21 mouse cellular contexts compared by ENCODE assay signal in the genomic region with DNA sequence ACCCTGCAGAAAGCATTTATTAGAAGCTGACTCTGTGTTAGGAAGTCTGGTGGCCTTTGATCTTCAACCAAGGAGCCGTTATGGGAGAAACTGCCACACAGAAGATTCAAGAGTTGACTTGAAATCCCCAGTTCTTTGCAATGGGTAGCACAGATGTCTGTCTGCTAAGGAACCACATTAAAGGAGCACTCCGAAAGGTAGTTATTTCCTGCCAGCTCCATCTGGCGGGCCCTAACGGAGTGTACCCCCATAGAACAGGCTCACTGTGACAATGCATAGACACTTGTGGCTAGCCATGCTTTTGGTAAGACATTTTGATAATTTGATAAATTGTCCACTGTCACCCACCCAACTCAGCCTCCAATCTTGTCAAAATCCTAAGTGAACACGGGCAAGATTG.
DNase-seq lines count a peak whose midpoint lies in the region; ATAC-seq and TF ChIP-seq lines count a peak whose summit lies in the region.
"Had no signal": no experiment of that assay in that cellular context is flagged by ENCODE, and none has a peak within 500 bp of the region (broad histone marks: within the 10 kb centered on the region; RNA-seq: fewer than 3 reads in every experiment).

No protein-coding gene starts in this region.

- no peak for TF ChIP-seq EP300 in liver, postnatal 0 days (IDR thresholded peaks at IDR 0.05; ENCODE audit: low read depth)

- peaks cover 21% of the 10 kb centered on the region for H3K4me1 ChIP-seq in heart, embryonic 10.5 days
- H3K4me1 ChIP-seq in liver, postnatal 0 days (ENCODE audit: insufficient read depth), result no peaks in the 10 kb centered on the region
- H3K4me1 ChIP-seq: megakaryocyte, embryonic 14.5 days had no signal

- H3K36me3 ChIP-seq in heart, embryonic 10.5 days, result no peaks in the 10 kb centered on the region
- no peaks in the 10 kb centered on the region for H3K36me3 ChIP-seq in liver, postnatal 0 days (replicated peaks; ENCODE audit: insufficient read depth, low read length)
- H3K36me3 ChIP-seq: heart, embryonic 13.5 days; hindbrain, embryonic 10.5 days; limb, embryonic 10.5 days had no signal

- H3K27ac ChIP-seq in heart, embryonic 10.5 days, result peak overlapping the region; percentile 16; the same call in 1 of the 2 replicates
- no peak overlapping the region for H3K27ac ChIP-seq in liver, postnatal 0 days (ENCODE audit: low read depth)
- H3K27ac ChIP-seq: heart, embryonic 13.5 days had no signal

- H3K4me3 ChIP-seq in heart, embryonic 10.5 days, result no peak overlapping the region
- no peak overlapping the region for H3K4me3 ChIP-seq in liver, postnatal 0 days (ENCODE audit: low read depth, low read length)
- H3K4me3 ChIP-seq: heart, embryonic 13.5 days; hindbrain, embryonic 10.5 days; limb, embryonic 10.5 days; megakaryocyte, embryonic 14.5 days had no signal

- H3K27me3 ChIP-seq in heart, embryonic 10.5 days (ENCODE audit: insufficient read depth, poor library complexity, severe bottlenecking), result no peaks in the 10 kb centered on the region
- H3K27me3 ChIP-seq in liver, postnatal 0 days (ENCODE audit: insufficient read depth, low read length), result no peaks in the 10 kb centered on the region
- H3K27me3 ChIP-seq: heart, embryonic 13.5 days had no signal

- no peak for TF ChIP-seq CTCF in liver, postnatal 0 days (IDR thresholded peaks at IDR 0.05; ENCODE audit: low read depth)

- no peak for DNase-seq in heart, embryonic 10.5 days (ENCODE audit: low spot score)
- no peak for DNase-seq in heart, adult 9 months (ENCODE audit: low spot score in 2 of 2)
- peak; percentile 68 to 85 for DNase-seq in thymus, adult 18-20 months
- peak; percentile 77 for DNase-seq in thymus, postnatal 4 days
- no peak for DNase-seq in adipocyte (ENCODE audit: low spot score)
- DNase-seq in liver, postnatal 0 days, result no peak
- DNase-seq: adrenal gland, postnatal 36 days; cerebellum, adult 18-20 months; cerebellum, postnatal 25 days; forebrain, postnatal 0 days; kidney, adult 2 months; kidney, postnatal 14 days; lung, adult 2 months; midbrain, embryonic 14.5 days; retina, postnatal 1 day; right cerebral cortex, postnatal 4 days had no signal

- peak; percentile 93 for ATAC-seq in activated CD4-positive, CD25-positive, alpha-beta regulatory T cell, adult 4 months
- ATAC-seq in liver, postnatal 0 days, result no peak
- ATAC-seq: forebrain, postnatal 0 days had no signal

- no peak overlapping the region for H3K9ac ChIP-seq in liver, postnatal 0 days (replicated peaks)
- H3K9ac ChIP-seq: forebrain, postnatal 0 days; heart, embryonic 13.5 days had no signal

- no peak overlapping the region for H3K4me2 ChIP-seq in liver, postnatal 0 days (ENCODE audit: low read depth, low read length)

- H3K9me3 ChIP-seq in heart, embryonic 10.5 days, result no peaks in the 10 kb centered on the region
- H3K9me3 ChIP-seq in liver, postnatal 0 days (ENCODE audit: low read length), result no peaks in the 10 kb centered on the region
- H3K9me3 ChIP-seq: heart, embryonic 13.5 days; hindbrain, embryonic 10.5 days; limb, embryonic 10.5 days had no signal

- 73% methylated on average over 5 of the region's 5 CpGs for WGBS in heart, embryonic 10.5 days
- WGBS in liver, postnatal 0 days (ENCODE audit: insufficient replicate concordance), result 69% methylated on average over 5 of the region's 5 CpGs

Comparison
In these comparisons a context has a peak if more than half of its experiments do, and no peak if none do; other contexts are left out.
1. DNase-seq: peak in thymus, adult 18-20 months (2 of 2) and thymus, postnatal 4 days (single experiment); none in heart, embryonic 10.5 days (single experiment), heart, adult 9 months (0 of 2), adipocyte (single experiment) and liver, postnatal 0 days (single experiment).